Mouse (Mus musculus): ENCODE measurements around the gene Rpl9. TPM values are rescaled to one million over a fixed set of nuclear protein-coding genes. Genes with fewer than 3 reads are reported as not detected.

Gene Rpl9
- polyA plus RNA-seq (2015; fragmentation: Nextera tagmentation; extraction: Ambion mirVana), result 509 and 528 TPM in 2 replicates

DNA sequence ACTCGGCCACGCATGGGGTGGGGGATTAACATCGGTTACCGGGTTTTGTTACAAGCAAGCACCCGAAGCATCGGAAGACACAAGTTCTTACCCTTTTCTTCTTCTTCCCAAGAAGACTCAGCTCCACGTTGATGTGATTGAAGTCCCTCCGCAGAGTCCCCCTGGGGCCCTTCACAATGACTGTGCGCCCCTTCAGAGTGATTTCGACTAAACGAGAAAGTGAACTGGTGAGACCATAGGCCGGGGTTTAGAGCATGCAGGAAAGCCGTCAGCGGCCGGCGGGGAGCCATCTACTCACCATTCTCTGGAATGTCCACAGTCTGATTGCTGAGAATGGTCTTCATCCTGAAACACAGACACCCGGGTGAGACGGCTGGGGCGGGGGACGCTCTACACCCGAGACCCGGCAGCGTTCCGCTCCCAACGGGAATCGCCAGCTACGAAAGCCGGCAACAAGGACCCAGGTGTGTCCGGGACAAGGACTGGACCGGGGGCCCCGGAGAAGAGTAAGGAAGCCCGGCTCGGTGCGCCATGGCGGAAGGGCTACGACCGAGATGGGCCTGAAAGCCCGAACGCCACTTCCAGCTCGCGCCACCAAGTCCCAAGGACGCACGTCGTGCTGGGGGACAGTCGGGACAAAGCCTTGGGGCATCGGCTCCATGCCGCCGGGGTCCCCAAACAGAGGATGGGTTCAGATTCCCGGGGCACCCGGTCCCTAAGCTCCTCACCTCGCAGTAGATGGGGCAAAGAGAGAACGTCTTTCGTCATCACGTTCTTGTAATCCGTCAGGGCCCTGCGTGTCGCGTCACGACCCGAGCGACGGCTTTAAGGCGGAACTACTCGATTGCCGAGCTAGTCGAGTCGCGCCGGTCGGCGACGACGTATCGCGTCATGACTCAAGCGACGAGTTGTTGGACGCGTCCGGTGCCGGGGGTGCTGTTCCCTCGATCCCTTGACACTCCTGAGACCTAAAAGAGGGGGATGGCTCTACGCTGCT, at the start of gene Rpl9, which contains the start of gene Lias:
Gene Rpl9 (minus strand): TSS at position 797 of the 997 bp plus-strand sequence.
Gene Lias (plus strand): TSS at position 850 of the 997 bp plus-strand sequence.
- Histone ChIP-seq H3K27me3 (ENCODE audit: control insufficient read depth, insufficient read depth, low read depth, low read length) (no peaks in the 10 kb centered on the region), H3K9me3 (replicated peaks; ENCODE audit: control insufficient read depth, low read length, poor library complexity, severe bottlenecking) (no peaks in the 10 kb centered on the region), H3K4me1 (ENCODE audit: control insufficient read depth, insufficient read depth, low read length) (peaks cover 25% of the 10 kb centered on the region), H3K4me2 (ENCODE audit: low read length) (peak within 1 kb of the TSS; percentile 71), H3K36me3 (ENCODE audit: control insufficient read depth, insufficient read depth, low read length) (peaks cover 13% of the 10 kb centered on the region), H3K27ac (ENCODE audit: low read length) (peak within 1 kb of the TSS; percentile 94), H3K4me3 (ENCODE audit: low read depth, low read length) (peak within 1 kb of the TSS; percentile 74), H3K9ac (ENCODE audit: low read depth, low read length) (peak within 1 kb of the TSS; percentile 91)
- ATAC-seq, result peak; percentile 97
- under 1% methylated on average over 83 of the region's 83 CpGs for WGBS

- no peak overlapping the region for H3K27ac ChIP-seq (ENCODE audit: low read length)
- no peak overlapping the region for H3K9ac ChIP-seq (ENCODE audit: low read depth, low read length)
- no peak overlapping the region for H3K4me2 ChIP-seq (ENCODE audit: low read length)
- no peaks in the 10 kb centered on the region for H3K27me3 ChIP-seq (ENCODE audit: control insufficient read depth, insufficient read depth, low read depth, low read length)
- no peak overlapping the region for H3K4me3 ChIP-seq (ENCODE audit: low read depth, low read length)
- peaks cover 12% of the 10 kb centered on the region for H3K4me1 ChIP-seq (ENCODE audit: control insufficient read depth, insufficient read depth, low read length)
- ATAC-seq, result no peak
- H3K36me3 ChIP-seq (ENCODE audit: control insufficient read depth, insufficient read depth, low read length), result no peaks in the 10 kb centered on the region
- H3K9me3 ChIP-seq (replicated peaks; ENCODE audit: control insufficient read depth, low read length, poor library complexity, severe bottlenecking), result no peaks in the 10 kb centered on the region
Measured at GRCm38 (mm10) chr5:65438041-65438440, 46.8 kb upstream of the Rpl9 start.

GRCm38 (mm10) chr5:65435806-65436561, 44.7 kb upstream of the Rpl9 start, which contains the start of gene Ugdh:
TSS of gene Ugdh (minus strand) at chr5:65435949.
- Histone ChIP-seq H3K27ac (ENCODE audit: low read length) (peak within 1 kb of the TSS; percentile 86), H3K9ac (ENCODE audit: low read depth, low read length) (peak within 1 kb of the TSS; percentile 84), H3K9me3 (replicated peaks; ENCODE audit: control insufficient read depth, low read length, poor library complexity, severe bottlenecking) (no peaks in the 10 kb centered on the region), H3K36me3 (ENCODE audit: control insufficient read depth, insufficient read depth, low read length) (no peaks in the 10 kb centered on the region), H3K4me2 (ENCODE audit: low read length) (peak within 1 kb of the TSS; percentile 88), H3K4me3 (ENCODE audit: low read depth, low read length) (peak within 1 kb of the TSS; percentile 89), H3K4me1 (ENCODE audit: control insufficient read depth, insufficient read depth, low read length) (peaks cover 12% of the 10 kb centered on the region), H3K27me3 (ENCODE audit: control insufficient read depth, insufficient read depth, low read depth, low read length) (no peaks in the 10 kb centered on the region)
- ATAC-seq, result peak; percentile 96
- 2% methylated on average over 48 of the region's 51 CpGs for WGBS

- H3K4me3 ChIP-seq (ENCODE audit: low read depth, low read length), result peak overlapping the region; percentile 89
- H3K36me3 ChIP-seq (ENCODE audit: control insufficient read depth, insufficient read depth, low read length), result 0 out of 2 replicates have a peak, but pooled peaks cover under 1% of the 10 kb centered on the region
- ATAC-seq, result peak; percentile 74; the same call in 1 of the 2 replicates
- H3K4me1 ChIP-seq (ENCODE audit: control insufficient read depth, insufficient read depth, low read length), result peaks cover 12% of the 10 kb centered on the region
- H3K9ac ChIP-seq (ENCODE audit: low read depth, low read length), result peak overlapping the region; percentile 84
- 0% methylated on average over 46 of the region's 47 CpGs for WGBS
- no peaks in the 10 kb centered on the region for H3K27me3 ChIP-seq (ENCODE audit: control insufficient read depth, insufficient read depth, low read depth, low read length)
- peak overlapping the region; percentile 86 for H3K27ac ChIP-seq (ENCODE audit: low read length)
- H3K4me2 ChIP-seq (ENCODE audit: low read length), result peak overlapping the region; percentile 88
- no peaks in the 10 kb centered on the region for H3K9me3 ChIP-seq (replicated peaks; ENCODE audit: control insufficient read depth, low read length, poor library complexity, severe bottlenecking)
Measured at GRCm38 (mm10) chr5:65435363-65435805, 44.1 kb upstream of the Rpl9 start.

GRCm38 (mm10) chr5:65434471-65435362, 43.5 kb upstream of the Rpl9 start:
- H3K9ac ChIP-seq (ENCODE audit: low read depth, low read length), result peak overlapping the region; percentile 84
- H3K4me1 ChIP-seq (ENCODE audit: control insufficient read depth, insufficient read depth, low read length), result peaks cover 12% of the 10 kb centered on the region
- H3K27me3 ChIP-seq (ENCODE audit: control insufficient read depth, insufficient read depth, low read depth, low read length), result no peaks in the 10 kb centered on the region
- H3K36me3 ChIP-seq (ENCODE audit: control insufficient read depth, insufficient read depth, low read length), result 0 out of 2 replicates have a peak, but pooled peaks cover 4% of the 10 kb centered on the region
- WGBS, result 2% methylated on average over 15 of the region's 15 CpGs
- no peaks in the 10 kb centered on the region for H3K9me3 ChIP-seq (replicated peaks; ENCODE audit: control insufficient read depth, low read length, poor library complexity, severe bottlenecking)
- H3K4me3 ChIP-seq (ENCODE audit: low read depth, low read length), result peak overlapping the region; percentile 89
- H3K27ac ChIP-seq (ENCODE audit: low read length), result peak overlapping the region; percentile 86
- ATAC-seq, result peak; percentile 32
- peak overlapping the region; percentile 88 for H3K4me2 ChIP-seq (ENCODE audit: low read length)

GRCm38 (mm10) chr5:65429441-65429840, 38.2 kb upstream of the Rpl9 start:
- Histone ChIP-seq H3K4me2 (ENCODE audit: low read length) (no peak overlapping the region), H3K4me3 (ENCODE audit: low read depth, low read length) (no peak overlapping the region), H3K9me3 (replicated peaks; ENCODE audit: control insufficient read depth, low read length, poor library complexity, severe bottlenecking) (no peaks in the 10 kb centered on the region), H3K27ac (ENCODE audit: low read length) (no peak overlapping the region), H3K36me3 (ENCODE audit: control insufficient read depth, insufficient read depth, low read length) (peaks cover 11% of the 10 kb centered on the region), H3K9ac (ENCODE audit: low read depth, low read length) (no peak overlapping the region), H3K27me3 (ENCODE audit: control insufficient read depth, insufficient read depth, low read depth, low read length) (no peaks in the 10 kb centered on the region), H3K4me1 (ENCODE audit: control insufficient read depth, insufficient read depth, low read length) (peaks cover 12% of the 10 kb centered on the region)
- ATAC-seq, result no peak
- 90% methylated on average over 5 of the region's 5 CpGs for WGBS

- Histone ChIP-seq H3K4me1 (ENCODE audit: control insufficient read depth, insufficient read depth, low read length) (peaks cover 2% of the 10 kb centered on the region; the same call in 1 of the 2 replicates), H3K4me3 (ENCODE audit: low read depth, low read length) (no peak overlapping the region), H3K36me3 (ENCODE audit: control insufficient read depth, insufficient read depth, low read length) (peaks cover 18% of the 10 kb centered on the region), H3K4me2 (ENCODE audit: low read length) (no peak overlapping the region), H3K27me3 (ENCODE audit: control insufficient read depth, insufficient read depth, low read depth, low read length) (no peaks in the 10 kb centered on the region), H3K27ac (ENCODE audit: low read length) (no peak overlapping the region), H3K9ac (ENCODE audit: low read depth, low read length) (no peak overlapping the region), H3K9me3 (replicated peaks; ENCODE audit: control insufficient read depth, low read length, poor library complexity, severe bottlenecking) (no peaks in the 10 kb centered on the region)
- 30% methylated on average over 4 of the region's 4 CpGs for WGBS
- ATAC-seq, result no peak
Measured at GRCm38 (mm10) chr5:65428321-65428720, 37.1 kb upstream of the Rpl9 start.

DNA sequence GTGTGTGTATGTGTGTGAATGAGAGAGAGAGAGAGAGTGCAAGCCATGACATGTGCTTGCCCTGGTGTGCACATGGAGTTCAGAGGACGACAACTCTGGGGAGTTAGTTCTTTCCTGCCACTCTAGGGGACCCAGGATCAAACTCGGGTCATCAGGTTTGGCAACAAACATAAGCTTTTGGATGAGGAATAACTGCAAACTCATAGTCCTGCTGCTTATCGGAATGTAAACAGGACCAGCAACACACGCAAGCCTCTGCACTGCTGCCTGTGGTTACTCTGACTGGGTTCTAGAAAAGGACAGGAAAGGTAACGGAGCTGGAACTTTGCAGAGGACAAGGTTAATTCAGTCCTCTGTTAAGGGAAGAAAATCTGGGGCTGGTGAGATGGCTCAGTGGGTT, 34.0 kb upstream of the Rpl9 start:
- 94% methylated on average over 5 of the region's 5 CpGs for WGBS
- no peak for ATAC-seq
- Histone ChIP-seq H3K27ac (ENCODE audit: low read length) (no peak overlapping the region), H3K27me3 (ENCODE audit: control insufficient read depth, insufficient read depth, low read depth, low read length) (no peaks in the 10 kb centered on the region), H3K36me3 (ENCODE audit: control insufficient read depth, insufficient read depth, low read length) (peaks cover 37% of the 10 kb centered on the region), H3K4me1 (ENCODE audit: control insufficient read depth, insufficient read depth, low read length) (no peaks in the 10 kb centered on the region), H3K4me3 (ENCODE audit: low read depth, low read length) (no peak overlapping the region), H3K9ac (ENCODE audit: low read depth, low read length) (no peak overlapping the region), H3K9me3 (replicated peaks; ENCODE audit: control insufficient read depth, low read length, poor library complexity, severe bottlenecking) (no peaks in the 10 kb centered on the region), H3K4me2 (ENCODE audit: low read length) (no peak overlapping the region)
